Mouse (Mus musculus): ENCODE results near the gene Bcl2l2. TPM values are rescaled to one million over a fixed set of nuclear protein-coding genes. Genes with fewer than 3 reads are reported as not detected.

Gene Bcl2l2
- total and polyA plus RNA-seq, 2 experiments: 14.1 to 17.3 TPM

GRCm38 (mm10) chr14:54912109-54912850, 29.1 kb downstream of the Bcl2l2 start:
- H3K9ac ChIP-seq (ENCODE audit: low read depth, low read length): peak overlapping the region; percentile 64
- 9% methylated on average over 59 of the region's 69 CpGs for WGBS
- H3K4me3 ChIP-seq (ENCODE audit: insufficient read depth, low read depth, low read length): peak overlapping the region; percentile 61
- H3K79me2 ChIP-seq (ENCODE audit: control insufficient read depth, insufficient read depth, low read length): no peaks in the 10 kb centered on the region
- TF ChIP-seq POLR2A (IDR thresholded peaks at IDR 0.05; ENCODE audit: extremely low read depth, insufficient read depth, low read length) (no peak), CTCF (IDR thresholded peaks at IDR 0.05; ENCODE audit: low read depth, low read length) (no peak)
- H3K36me3 ChIP-seq (ENCODE audit: control insufficient read depth, insufficient read depth, low read length): no peaks in the 10 kb centered on the region
- DNase-seq (ENCODE audit: extremely low read depth, low read depth, low spot score): no peak
- no peak overlapping the region for H3K27ac ChIP-seq (replicated peaks; ENCODE audit: insufficient read depth, low read depth, low read length)
- H3K4me1 ChIP-seq (ENCODE audit: control insufficient read depth, insufficient read depth, low read length): no peaks in the 10 kb centered on the region
- peaks cover 13% of the 10 kb centered on the region for H3K27me3 ChIP-seq (ENCODE audit: control insufficient read depth, insufficient read depth, low read length)

- TF ChIP-seq CTCF (IDR thresholded peaks at IDR 0.05; ENCODE audit: low read depth, low read length): no peak
- TF ChIP-seq POLR2A (IDR thresholded peaks at IDR 0.05; ENCODE audit: extremely low read depth, insufficient read depth, low read length): 0 out of 2 replicates have a peak, but pooled peaks have one; percentile 21
- Histone ChIP-seq H3K9ac (ENCODE audit: low read depth, low read length) (peak within 1 kb of the TSS; percentile 64), H3K27ac (replicated peaks; ENCODE audit: insufficient read depth, low read depth, low read length) (no peak within 1 kb of the TSS), H3K79me2 (ENCODE audit: control insufficient read depth, insufficient read depth, low read length) (no peaks in the 10 kb centered on the region), H3K4me3 (ENCODE audit: insufficient read depth, low read depth, low read length) (peak within 1 kb of the TSS; percentile 61), H3K4me1 (ENCODE audit: control insufficient read depth, insufficient read depth, low read length) (no peaks in the 10 kb centered on the region), H3K27me3 (ENCODE audit: control insufficient read depth, insufficient read depth, low read length) (peaks cover 13% of the 10 kb centered on the region), H3K36me3 (ENCODE audit: control insufficient read depth, insufficient read depth, low read length) (no peaks in the 10 kb centered on the region)
- no peak for DNase-seq (ENCODE audit: extremely low read depth, low read depth, low spot score)
- 1% methylated on average over 28 of the region's 28 CpGs for WGBS
Measured at GRCm38 (mm10) chr14:54912886-54913285, 29.7 kb downstream of the Bcl2l2 start, which contains the start of gene Slc22a17. TSS of gene Slc22a17 (minus strand) at chr14:54913132.

- Histone ChIP-seq H3K27ac (replicated peaks; ENCODE audit: insufficient read depth, low read depth, low read length) (no peak overlapping the region), H3K9ac (ENCODE audit: low read depth, low read length) (no peak overlapping the region), H3K4me3 (ENCODE audit: insufficient read depth, low read depth, low read length) (peak overlapping the region; percentile 61), H3K36me3 (ENCODE audit: control insufficient read depth, insufficient read depth, low read length) (no peaks in the 10 kb centered on the region), H3K4me1 (ENCODE audit: control insufficient read depth, insufficient read depth, low read length) (no peaks in the 10 kb centered on the region), H3K79me2 (ENCODE audit: control insufficient read depth, insufficient read depth, low read length) (no peaks in the 10 kb centered on the region), H3K27me3 (ENCODE audit: control insufficient read depth, insufficient read depth, low read length) (peaks cover 13% of the 10 kb centered on the region)
- TF ChIP-seq POLR2A (IDR thresholded peaks at IDR 0.05; ENCODE audit: extremely low read depth, insufficient read depth, low read length) (no peak), CTCF (IDR thresholded peaks at IDR 0.05; ENCODE audit: low read depth, low read length) (no peak)
- no peak for DNase-seq (ENCODE audit: extremely low read depth, low read depth, low spot score)
- WGBS: 33% methylated on average over 10 of the region's 10 CpGs
Measured at GRCm38 (mm10) chr14:54913343-54913742, 30.2 kb downstream of the Bcl2l2 start.

- Histone ChIP-seq H3K79me2 (ENCODE audit: control insufficient read depth, insufficient read depth, low read length) (no peaks in the 10 kb centered on the region), H3K9ac (ENCODE audit: low read depth, low read length) (no peak overlapping the region), H3K36me3 (ENCODE audit: control insufficient read depth, insufficient read depth, low read length) (no peaks in the 10 kb centered on the region), H3K27ac (replicated peaks; ENCODE audit: insufficient read depth, low read depth, low read length) (no peak overlapping the region), H3K4me3 (ENCODE audit: insufficient read depth, low read depth, low read length) (no peak overlapping the region), H3K4me1 (ENCODE audit: control insufficient read depth, insufficient read depth, low read length) (no peaks in the 10 kb centered on the region), H3K27me3 (ENCODE audit: control insufficient read depth, insufficient read depth, low read length) (no peaks in the 10 kb centered on the region)
- WGBS: 86% methylated on average over 16 of the region's 16 CpGs
- TF ChIP-seq CTCF (IDR thresholded peaks at IDR 0.05; ENCODE audit: low read depth, low read length) (no peak), POLR2A (IDR thresholded peaks at IDR 0.05; ENCODE audit: extremely low read depth, insufficient read depth, low read length) (no peak)
- DNase-seq (ENCODE audit: extremely low read depth, low read depth, low spot score): no peak
Measured at GRCm38 (mm10) chr14:54920076-54920685, 37.0 kb downstream of the Bcl2l2 start.

GRCm38 (mm10) chr14:54924641-54925348, 41.6 kb downstream of the Bcl2l2 start:
- H3K4me1 ChIP-seq (ENCODE audit: control insufficient read depth, insufficient read depth, low read length): no peaks in the 10 kb centered on the region
- H3K79me2 ChIP-seq (ENCODE audit: control insufficient read depth, insufficient read depth, low read length): no peaks in the 10 kb centered on the region
- no peak overlapping the region for H3K9ac ChIP-seq (ENCODE audit: low read depth, low read length)
- no peak overlapping the region for H3K4me3 ChIP-seq (ENCODE audit: insufficient read depth, low read depth, low read length)
- H3K27ac ChIP-seq (replicated peaks; ENCODE audit: insufficient read depth, low read depth, low read length): no peak overlapping the region
- DNase-seq (ENCODE audit: extremely low read depth, low read depth, low spot score): no peak
- TF ChIP-seq CTCF (IDR thresholded peaks at IDR 0.05; ENCODE audit: low read depth, low read length) (no peak), POLR2A (IDR thresholded peaks at IDR 0.05; ENCODE audit: extremely low read depth, insufficient read depth, low read length) (no peak)
- WGBS: 52% methylated on average over 7 of the region's 7 CpGs
- no peaks in the 10 kb centered on the region for H3K36me3 ChIP-seq (ENCODE audit: control insufficient read depth, insufficient read depth, low read length)
- H3K27me3 ChIP-seq (ENCODE audit: control insufficient read depth, insufficient read depth, low read length): peaks cover 16% of the 10 kb centered on the region
